Mouse (Mus musculus) liver, embryonic 13.5 days (tissue): ENCODE results near the gene Gm38655. TPM values are rescaled to one million over a fixed set of nuclear protein-coding genes. Genes with fewer than 3 reads are reported as not detected.
A peak's percentile ranks its signal among the peaks of the same experiment; 100 is the strongest.
"Not testable (repeated sequence)": the region's sequence is repeated elsewhere in the genome, so short reads cannot be mapped to it uniquely, and the experiment has no call there.

Experiments used
- ATAC-seq: fragments of 200-750 bp; cut with Nextera tagmentation; 2 replicates; pipeline ENCODE4 v1.8.0; 2017; ENCODE audit warnings: low read depth, mild to moderate bottlenecking, moderate number of reproducible peaks, moderate library complexity
- DNase-seq: peaks from one replicate; pipeline ENCODE4 v3.0.0; 2022
- H3K27ac ChIP-seq: fragments of 300-500 bp; sonication (generic); 2 replicates; pipeline ENCODE4 v1.5.1; 2015; ENCODE audit warnings: moderate library complexity, mild to moderate bottlenecking, inconsistent platforms
- H3K27me3 ChIP-seq: fragments of 300-500 bp; sonication (generic); 2 replicates; pipeline ENCODE4 v1.6.1; 2015; ENCODE audit warnings: mild to moderate bottlenecking, inconsistent platforms
- H3K36me3 ChIP-seq: fragments of 300-500 bp; sonication (generic); 2 replicates; pipeline ENCODE4 v1.6.1; 2015; ENCODE audit warnings: mild to moderate bottlenecking, inconsistent platforms
- H3K4me1 ChIP-seq: fragments of 300-500 bp; sonication (generic); replicated peaks from 2 replicates; pipeline ENCODE4 v1.6.1; 2015; ENCODE audit warnings: inconsistent platforms
- H3K4me2 ChIP-seq: fragments of 300-500 bp; sonication (generic); 2 replicates; pipeline ENCODE4 v1.6.1; 2015; ENCODE audit warnings: inconsistent platforms, mild to moderate bottlenecking, moderate library complexity
- H3K4me3 ChIP-seq: fragments of 300-500 bp; sonication (generic); replicated peaks from 2 replicates; pipeline ENCODE4 v1.5.1; 2015; ENCODE audit warnings: mild to moderate bottlenecking, inconsistent platforms
- H3K9ac ChIP-seq: fragments of 300-500 bp; sonication (generic); 2 replicates; pipeline ENCODE4 v1.6.1; 2015; ENCODE audit warnings: mild to moderate bottlenecking, inconsistent platforms
- H3K9me3 ChIP-seq: fragments of 300-500 bp; sonication (generic); replicated peaks from 2 replicates; pipeline ENCODE4 v1.6.1; 2016; ENCODE audit warnings: inconsistent platforms
- WGBS: fragments of 180-500 bp; shearing (Covaris S2); methylation state at CpG from one replicate; pipeline ENCODE4 v1.1.7; 2015; ENCODE audit not compliant: insufficient replicate concordance; 5-methylcytosine and 5-hydroxymethylcytosine counted together
- polyA plus RNA-seq: library from polyadenylated mRNA; unstranded; fragments of >200 nt; fragmentation: Nextera tagmentation; extraction: Ambion mirVana; gene quantifications from 2 replicates; pipeline ENCODE4 v1.2.1, GENCODE M21; 2015

Gene Gm38655
- polyA plus RNA-seq, 1 experiment from 2014 or later, result not detected

- peak overlapping the region; percentile 52 for H3K9ac ChIP-seq
Measured at GRCm38 (mm10) chr17:25125442-25126060, 49.7 kb downstream of the Gm38655 start.

GRCm38 (mm10) chr17:25123979-25124378, 51.3 kb downstream of the Gm38655 start:
- peaks cover 66% of the 10 kb centered on the region for H3K4me1 ChIP-seq
- H3K9ac ChIP-seq, result no peak overlapping the region
- H3K4me2 ChIP-seq, result no peak overlapping the region
- H3K4me3 ChIP-seq, result no peak overlapping the region
- H3K9me3 ChIP-seq, result no peaks in the 10 kb centered on the region
- DNase-seq (no peak), ATAC-seq (no peak)
- no peaks in the 10 kb centered on the region for H3K36me3 ChIP-seq
- H3K27me3 ChIP-seq, result peaks cover 34% of the 10 kb centered on the region
- H3K27ac ChIP-seq, result 0 out of 2 replicates have a peak overlapping the region, but pooled peaks have one; percentile 93
- WGBS, result 23% methylated on average over 7 of the region's 7 CpGs

More at GRCm38 (mm10) chr17:25125442-25126060, 49.7 kb downstream of the Gm38655 start:
- ATAC-seq, result peak; percentile 63
- Histone ChIP-seq H3K27ac (peak overlapping the region; percentile 93), H3K4me1 (peaks cover 54% of the 10 kb centered on the region), H3K27me3 (peaks cover 29% of the 10 kb centered on the region)
- 43% methylated on average over 3 of the region's 3 CpGs for WGBS
- not testable (repeated sequence) for H3K9me3 ChIP-seq, H3K36me3 ChIP-seq, DNase-seq, H3K4me3 ChIP-seq, H3K4me2 ChIP-seq

Other genes with a start within 250 kb of the Gm38655 start
- gene Mapk8ip3, start 238.5 kb downstream of the Gm38655 start, polyA plus RNA-seq, result 7.6 and 8.6 TPM in 2 replicates
- gene Jpt2, start 214.8 kb downstream of the Gm38655 start, polyA plus RNA-seq, result 75.1 and 86.8 TPM in 2 replicates
- 2.8 and 3.8 TPM in 2 replicates for gene Cramp1l, start 159.7 kb downstream of the Gm38655 start, polyA plus RNA-seq
- 94.4 and 99.3 TPM in 2 replicates for gene Ift140, start 159.4 kb downstream of the Gm38655 start, polyA plus RNA-seq
- gene Tmem204, start 91.9 kb downstream of the Gm38655 start, polyA plus RNA-seq, result 5.2 and 5.6 TPM in 2 replicates
- gene Telo2, start 59.5 kb downstream of the Gm38655 start, polyA plus RNA-seq, result 16.3 and 18.2 TPM in 2 replicates
- 0.09 TPM in 1 of 2 replicates, not detected in the other for gene Ptx4, start 54.7 kb downstream of the Gm38655 start, polyA plus RNA-seq
- gene Clcn7, start 42.1 kb downstream of the Gm38655 start, polyA plus RNA-seq, result 9.1 and 12.8 TPM in 2 replicates
- gene Ccdc154, start 13.0 kb downstream of the Gm38655 start, polyA plus RNA-seq, result not detected in 2 replicates
- 23.8 and 27.3 TPM in 2 replicates for gene BC003965, start 9.1 kb upstream of the Gm38655 start, polyA plus RNA-seq
- gene Unkl, start 12.9 kb upstream of the Gm38655 start, polyA plus RNA-seq, result 14.4 and 18.0 TPM in 2 replicates
- gene Gnptg, start 64.7 kb upstream of the Gm38655 start, polyA plus RNA-seq, result 21.4 and 21.5 TPM in 2 replicates
- gene Tsr3, start 64.7 kb upstream of the Gm38655 start, polyA plus RNA-seq, result 24.2 and 27.6 TPM in 2 replicates
- 0.12 and 0.25 TPM in 2 replicates for gene Baiap3, start 80.9 kb upstream of the Gm38655 start, polyA plus RNA-seq
- 333 and 391 TPM in 2 replicates for gene Ube2i, start 99.2 kb upstream of the Gm38655 start, polyA plus RNA-seq
- 0.82 and 1.2 TPM in 2 replicates for gene Prss34, start 122.9 kb upstream of the Gm38655 start, polyA plus RNA-seq
- gene Prss28, start 133.2 kb upstream of the Gm38655 start, polyA plus RNA-seq, result not detected in 2 replicates
- gene Prss29, start 143.2 kb upstream of the Gm38655 start, polyA plus RNA-seq, result not detected in 2 replicates
- gene Tpsab1, start 170.1 kb upstream of the Gm38655 start, polyA plus RNA-seq, result not detected in 2 replicates
- gene Tpsb2, start 190.8 kb upstream of the Gm38655 start, polyA plus RNA-seq, result 0.25 TPM in 1 of 2 replicates, not detected in the other
- 0.48 and 0.81 TPM in 2 replicates for gene Tpsg1, start 193.8 kb upstream of the Gm38655 start, polyA plus RNA-seq